Mouse (Mus musculus): ENCODE measurements around the gene Shd. TPM values are rescaled to one million over a fixed set of nuclear protein-coding genes. Genes with fewer than 3 reads are reported as not detected.
"Not testable (repeated sequence)": the region's sequence is repeated elsewhere in the genome, so short reads cannot be mapped to it uniquely, and the experiment has no call there.

The Shd gene
- polyA plus RNA-seq (2015; fragmentation: Nextera tagmentation; extraction: Ambion mirVana): 177 and 182 TPM in 2 replicates

GRCm38 (mm10) chr17:55969966-55970891 is at the start of gene Shd:
TSS of gene Shd (plus strand) at chr17:55970467.
- Histone ChIP-seq H3K27ac (ENCODE audit: low read depth, low read length) (peak within 1 kb of the TSS; percentile 86), H3K4me2 (ENCODE audit: low read length) (peak within 1 kb of the TSS; percentile 86), H3K27me3 (replicated peaks; ENCODE audit: control insufficient read depth, insufficient read depth, low read length) (no peaks in the 10 kb centered on the region), H3K4me1 (ENCODE audit: control insufficient read depth, insufficient read depth, low read depth, low read length) (peaks cover 26% of the 10 kb centered on the region), H3K36me3 (ENCODE audit: control insufficient read depth, insufficient read depth, low read length) (peaks cover 11% of the 10 kb centered on the region; the same call in 1 of the 2 replicates), H3K4me3 (ENCODE audit: low read length) (peak within 1 kb of the TSS; percentile 69), H3K9me3 (ENCODE audit: control insufficient read depth, low read length) (no peaks in the 10 kb centered on the region), H3K9ac (ENCODE audit: low read depth, low read length) (peak within 1 kb of the TSS; percentile 91)
- WGBS: 7% methylated on average over 42 of the region's 55 CpGs
- ATAC-seq: peak; percentile 45

DNA sequence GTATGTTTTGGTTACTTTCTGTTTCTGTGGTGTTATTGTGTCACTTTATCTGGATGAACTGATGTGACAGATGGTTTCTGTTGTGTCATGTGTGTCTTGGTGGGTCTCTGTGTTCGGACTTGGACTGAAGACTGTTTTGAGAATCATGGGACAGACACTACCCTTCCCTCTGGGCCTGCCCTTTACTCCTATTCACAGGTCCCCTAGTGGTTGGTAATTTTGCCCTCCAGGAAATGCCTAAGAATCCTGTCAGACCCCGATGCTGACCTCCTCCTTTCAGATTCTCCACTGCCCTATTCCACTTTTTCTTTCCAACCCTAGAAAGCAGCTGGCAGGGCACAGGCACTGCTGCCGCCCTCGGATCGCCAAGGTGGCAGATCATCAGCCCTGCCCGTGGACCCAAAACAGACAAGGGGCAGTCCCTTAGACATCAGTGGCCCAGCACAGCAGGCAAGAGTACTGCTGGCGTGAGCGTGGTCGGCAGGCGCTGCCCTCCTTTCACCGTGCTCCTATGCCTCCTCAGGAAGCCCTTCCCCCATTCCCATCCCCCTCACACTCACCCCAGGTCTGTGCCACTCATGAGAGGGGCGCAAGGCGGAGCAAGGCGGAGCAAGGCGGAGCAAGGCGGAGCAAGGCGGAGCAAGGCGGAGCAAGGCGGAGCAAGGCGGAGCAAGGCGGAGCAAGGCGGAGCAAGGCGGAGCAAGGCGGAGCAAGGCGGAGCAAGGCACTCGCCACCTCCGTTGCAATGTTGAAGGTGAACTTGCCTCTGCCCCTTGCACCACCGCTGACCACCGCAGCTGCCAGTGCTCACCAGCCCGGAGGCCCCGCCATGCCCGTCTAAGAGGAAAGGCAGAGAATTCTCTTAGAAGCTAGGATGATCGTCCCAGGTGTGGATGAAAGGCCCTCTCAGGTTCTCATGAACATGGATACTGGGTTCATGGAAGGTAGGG is 38.4 kb upstream of the Shd start:
- Histone ChIP-seq H3K4me2 (ENCODE audit: low read length) (peak overlapping the region; percentile 80), H3K9me3 (ENCODE audit: control insufficient read depth, low read length) (peaks cover 5% of the 10 kb centered on the region; the same call in 1 of the 2 replicates), H3K27me3 (replicated peaks; ENCODE audit: control insufficient read depth, insufficient read depth, low read length) (no peaks in the 10 kb centered on the region), H3K27ac (ENCODE audit: low read depth, low read length) (peak overlapping the region; percentile 84), H3K36me3 (ENCODE audit: control insufficient read depth, insufficient read depth, low read length) (no peaks in the 10 kb centered on the region), H3K4me3 (ENCODE audit: low read length) (peak overlapping the region; percentile 58), H3K4me1 (ENCODE audit: control insufficient read depth, insufficient read depth, low read depth, low read length) (peaks cover 2% of the 10 kb centered on the region; the same call in 1 of the 2 replicates), H3K9ac (ENCODE audit: low read depth, low read length) (peak overlapping the region; percentile 81)
- peak; percentile 98 for ATAC-seq
- WGBS: 1% methylated on average over 29 of the region's 33 CpGs

GRCm38 (mm10) chr17:55932635-55933034 is 37.6 kb upstream of the Shd start:
- Histone ChIP-seq H3K4me3 (ENCODE audit: low read length) (peak overlapping the region; percentile 58), H3K4me2 (ENCODE audit: low read length) (peak overlapping the region; percentile 80), H3K27ac (ENCODE audit: low read depth, low read length) (no peak overlapping the region), H3K9me3 (ENCODE audit: control insufficient read depth, low read length) (peaks cover 7% of the 10 kb centered on the region; the same call in 1 of the 2 replicates), H3K27me3 (replicated peaks; ENCODE audit: control insufficient read depth, insufficient read depth, low read length) (no peaks in the 10 kb centered on the region), H3K9ac (ENCODE audit: low read depth, low read length) (peak overlapping the region; percentile 74), H3K4me1 (ENCODE audit: control insufficient read depth, insufficient read depth, low read depth, low read length) (peaks cover 2% of the 10 kb centered on the region; the same call in 1 of the 2 replicates), H3K36me3 (ENCODE audit: control insufficient read depth, insufficient read depth, low read length) (no peaks in the 10 kb centered on the region)
- ATAC-seq: no peak; the same call in 1 of the 2 replicates
- WGBS: 77% methylated on average over 2 of the region's 2 CpGs

DNA sequence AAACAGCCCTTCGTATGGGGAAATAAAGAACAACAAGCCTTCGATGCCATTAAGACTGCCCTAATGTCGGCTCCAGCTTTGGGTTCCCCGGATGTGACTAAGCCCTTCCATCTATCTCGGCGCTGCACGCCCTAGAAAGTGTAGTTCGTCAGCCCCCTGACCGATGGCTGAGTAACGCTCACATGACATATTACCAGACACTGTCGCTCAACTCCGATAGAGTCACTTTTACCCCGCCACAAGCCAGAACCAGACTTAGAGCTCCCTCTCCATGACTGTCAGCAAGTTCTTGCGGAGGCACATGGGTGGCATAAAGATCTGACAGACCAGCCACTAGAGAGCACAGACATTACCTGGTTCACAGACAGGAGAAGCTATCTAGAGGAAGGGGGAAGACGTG is 37.1 kb upstream of the Shd start:
- WGBS: 96% methylated on average over 15 of the region's 15 CpGs
- H3K27ac ChIP-seq (ENCODE audit: low read depth, low read length): no peak overlapping the region
- peaks cover 2% of the 10 kb centered on the region; the same call in 1 of the 2 replicates for H3K36me3 ChIP-seq (ENCODE audit: control insufficient read depth, insufficient read depth, low read length)
- no peaks in the 10 kb centered on the region for H3K27me3 ChIP-seq (replicated peaks; ENCODE audit: control insufficient read depth, insufficient read depth, low read length)
- H3K9ac ChIP-seq (ENCODE audit: low read depth, low read length): no peak overlapping the region
- peaks cover 2% of the 10 kb centered on the region; the same call in 1 of the 2 replicates for H3K4me1 ChIP-seq (ENCODE audit: control insufficient read depth, insufficient read depth, low read depth, low read length)
- ATAC-seq: no peak
- no peak overlapping the region for H3K4me2 ChIP-seq (ENCODE audit: low read length)
- no peak overlapping the region for H3K4me3 ChIP-seq (ENCODE audit: low read length)
- peaks cover 9% of the 10 kb centered on the region; the same call in 1 of the 2 replicates for H3K9me3 ChIP-seq (ENCODE audit: control insufficient read depth, low read length)

DNA sequence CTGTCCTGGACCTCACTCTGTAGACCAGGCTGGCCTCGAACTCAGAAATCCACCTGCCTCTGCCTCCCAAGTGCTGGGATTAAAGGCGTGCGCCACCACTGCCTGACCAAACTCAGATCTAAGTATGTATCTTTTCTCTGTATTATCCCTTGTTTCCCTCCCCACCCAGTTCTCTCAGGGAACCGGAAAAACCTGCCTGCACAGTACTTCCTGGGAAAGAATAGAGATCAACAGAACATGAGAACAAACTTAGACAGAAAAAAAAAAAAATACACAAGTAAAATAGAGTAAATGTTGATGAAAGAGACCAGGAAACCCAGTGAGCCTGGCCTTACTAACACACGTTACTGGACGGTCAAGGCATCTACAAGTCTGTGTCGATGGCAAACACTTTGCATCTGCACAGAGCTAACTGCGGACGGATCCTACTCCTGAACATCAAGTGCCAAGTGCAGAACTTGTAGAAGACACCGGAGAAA is 25.8 kb upstream of the Shd start:
- Histone ChIP-seq H3K9ac (ENCODE audit: low read depth, low read length) (peak overlapping the region; percentile 76), H3K4me3 (ENCODE audit: low read length) (peak overlapping the region; percentile 54), H3K27ac (ENCODE audit: low read depth, low read length) (peak overlapping the region; percentile 86), H3K4me2 (ENCODE audit: low read length) (peak overlapping the region; percentile 84)
- H3K27me3 ChIP-seq (replicated peaks; ENCODE audit: control insufficient read depth, insufficient read depth, low read length); ATAC-seq; H3K4me1 ChIP-seq (ENCODE audit: control insufficient read depth, insufficient read depth, low read depth, low read length); H3K36me3 ChIP-seq (ENCODE audit: control insufficient read depth, insufficient read depth, low read length); H3K9me3 ChIP-seq (ENCODE audit: control insufficient read depth, low read length): not testable (repeated sequence)
- 39% methylated on average over 10 of the region's 10 CpGs for WGBS

- not testable (repeated sequence) for H3K27me3 ChIP-seq (replicated peaks; ENCODE audit: control insufficient read depth, insufficient read depth, low read length); H3K36me3 ChIP-seq (ENCODE audit: control insufficient read depth, insufficient read depth, low read length); H3K9me3 ChIP-seq (ENCODE audit: control insufficient read depth, low read length); H3K4me1 ChIP-seq (ENCODE audit: control insufficient read depth, insufficient read depth, low read depth, low read length)
- ATAC-seq: peak; percentile 99
- peak overlapping the region; percentile 76 for H3K9ac ChIP-seq (ENCODE audit: low read depth, low read length)
- peak overlapping the region; percentile 86 for H3K27ac ChIP-seq (ENCODE audit: low read depth, low read length)
- peak overlapping the region; percentile 54 for H3K4me3 ChIP-seq (ENCODE audit: low read length)
- WGBS: under 1% methylated on average over 54 of the region's 56 CpGs
- H3K4me2 ChIP-seq (ENCODE audit: low read length): peak overlapping the region; percentile 84
These were observed 25.2 kb upstream of the Shd start for GRCm38 (mm10) chr17:55944866-55945682.

GRCm38 (mm10) chr17:55945696-55946095 is 24.6 kb upstream of the Shd start:
- Histone ChIP-seq H3K27me3 (replicated peaks; ENCODE audit: control insufficient read depth, insufficient read depth, low read length) (no peaks in the 10 kb centered on the region), H3K4me2 (ENCODE audit: low read length) (peak overlapping the region; percentile 84), H3K27ac (ENCODE audit: low read depth, low read length) (peak overlapping the region; percentile 86), H3K4me1 (ENCODE audit: control insufficient read depth, insufficient read depth, low read depth, low read length) (peaks cover 4% of the 10 kb centered on the region), H3K9me3 (ENCODE audit: control insufficient read depth, low read length) (peaks cover 2% of the 10 kb centered on the region; the same call in 1 of the 2 replicates), H3K4me3 (ENCODE audit: low read length) (peak overlapping the region; percentile 54), H3K36me3 (ENCODE audit: control insufficient read depth, insufficient read depth, low read length) (no peaks in the 10 kb centered on the region), H3K9ac (ENCODE audit: low read depth, low read length) (peak overlapping the region; percentile 76)
- 0 out of 2 replicates have a peak, but pooled peaks have one; percentile 1 for ATAC-seq
- WGBS: 27% methylated on average over 5 of the region's 5 CpGs

DNA sequence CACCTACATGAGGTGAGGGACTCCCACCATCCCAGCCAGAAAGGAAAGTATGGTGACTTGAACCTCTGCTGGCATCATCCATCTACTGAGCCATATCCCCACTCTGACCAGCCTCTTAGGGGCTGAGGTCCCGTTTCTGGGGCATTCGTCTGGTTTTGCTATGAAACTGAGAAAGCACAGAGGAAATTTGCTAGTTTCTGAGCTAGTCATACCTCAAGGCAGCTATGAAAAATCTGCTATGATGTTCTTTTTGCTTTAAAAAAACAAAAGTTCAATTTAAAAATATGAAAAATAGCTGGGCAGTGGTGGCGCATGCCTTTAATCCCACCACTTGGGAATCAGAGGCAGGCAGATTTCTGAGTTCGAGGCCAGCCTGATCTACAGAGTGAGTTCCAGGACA is 21.6 kb upstream of the Shd start:
- Histone ChIP-seq H3K27ac (ENCODE audit: low read depth, low read length) (no peak overlapping the region), H3K9me3 (ENCODE audit: control insufficient read depth, low read length) (no peaks in the 10 kb centered on the region), H3K36me3 (ENCODE audit: control insufficient read depth, insufficient read depth, low read length) (no peaks in the 10 kb centered on the region), H3K27me3 (replicated peaks; ENCODE audit: control insufficient read depth, insufficient read depth, low read length) (no peaks in the 10 kb centered on the region), H3K4me1 (ENCODE audit: control insufficient read depth, insufficient read depth, low read depth, low read length) (peaks cover 4% of the 10 kb centered on the region), H3K4me2 (ENCODE audit: low read length) (no peak overlapping the region), H3K4me3 (ENCODE audit: low read length) (no peak overlapping the region), H3K9ac (ENCODE audit: low read depth, low read length) (no peak overlapping the region)
- 92% methylated on average over 4 of the region's 4 CpGs for WGBS
- ATAC-seq: no peak

All from hindbrain, embryonic 16.5 days (tissue).